Mouse (Mus musculus) olfactory bulb, adult 2 months (tissue): Measurements from ENCODE around the gene Iqub.

ENCODE experiments used
- CTCF ChIP-seq: fragments of 200-500 bp; IDR thresholded peaks from 2 replicates; pipeline ENCODE4 v1.5.1; 2012; ENCODE audit warnings: low read depth, mild to moderate bottlenecking, low read length, moderate library complexity; ENCODE audit not compliant: insufficient read depth
- POLR2A ChIP-seq: fragments of 200-500 bp; IDR thresholded peaks from 2 replicates; pipeline ENCODE4 v1.6.1; 2012; ENCODE audit warnings: mild to moderate bottlenecking, low read depth, low read length, moderate library complexity; ENCODE audit not compliant: insufficient read depth

DNA sequence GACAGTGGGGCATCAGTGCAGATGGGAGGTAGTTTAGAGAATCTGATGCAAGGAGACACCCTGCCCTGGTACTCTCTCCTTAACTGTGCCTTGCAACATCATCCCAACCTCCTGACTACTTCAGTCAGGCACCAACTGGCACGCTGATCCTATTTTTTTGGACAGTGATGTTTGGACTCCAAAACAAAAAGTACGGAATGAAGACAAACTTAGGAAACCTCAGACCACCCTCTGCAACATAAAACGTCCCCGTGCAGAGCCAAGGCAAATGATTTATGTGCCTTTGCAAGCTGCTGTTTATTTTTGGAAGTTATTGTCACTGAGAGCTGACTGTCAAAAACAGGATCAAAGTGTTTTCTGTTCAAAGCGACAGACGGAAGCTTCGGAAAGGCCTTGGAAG is 37.2 kb upstream of the Iqub start:
- TF ChIP-seq CTCF (no peak), POLR2A (no peak)
